Mouse (Mus musculus) stomach, postnatal 0 days (tissue): Measurements from ENCODE around the gene Smpd4. TPM values are rescaled to one million over a fixed set of nuclear protein-coding genes. Genes with fewer than 3 reads are reported as not detected.

Source experiments
- ATAC-seq: fragments of 200-750 bp; cut with Nextera tagmentation; 2 replicates; pipeline ENCODE4 v1.8.0; 2017; ENCODE audit not compliant: low FRiP score, low TSS enrichment
- DNase-seq: peaks from one replicate; pipeline ENCODE4 v3.0.0-alpha.2; 2016; ENCODE audit warnings: low spot score
- H3K27ac ChIP-seq: fragments of 300-500 bp; sonication (generic); replicated peaks from 2 replicates; pipeline ENCODE4 v1.5.1; 2014; ENCODE audit warnings: mild to moderate bottlenecking, control low read depth
- H3K27me3 ChIP-seq: fragments of 300-500 bp; sonication (generic); 2 replicates; pipeline ENCODE4 v1.6.1; 2014; ENCODE audit warnings: low read length; ENCODE audit not compliant: control insufficient read depth, insufficient read depth
- H3K36me3 ChIP-seq: fragments of 300-500 bp; sonication (generic); 2 replicates; pipeline ENCODE4 v1.6.1; 2014; ENCODE audit warnings: low read length, mixed read lengths; ENCODE audit not compliant: control insufficient read depth, insufficient read depth
- H3K4me1 ChIP-seq: fragments of 300-500 bp; sonication (generic); replicated peaks from 2 replicates; pipeline ENCODE4 v1.6.1; 2014; ENCODE audit warnings: antibody characterized with exemption; ENCODE audit not compliant: control insufficient read depth, insufficient read depth
- H3K4me2 ChIP-seq: fragments of 300-500 bp; sonication (generic); replicated peaks from 2 replicates; pipeline ENCODE4 v1.6.1; 2014; ENCODE audit warnings: low read depth, mild to moderate bottlenecking, control low read depth, moderate library complexity
- H3K4me3 ChIP-seq: fragments of 300-500 bp; sonication (generic); 2 replicates; pipeline ENCODE4 v1.5.1; 2014; ENCODE audit warnings: low read depth, low read length, control low read depth
- H3K9ac ChIP-seq: fragments of 300-500 bp; sonication (generic); 2 replicates; pipeline ENCODE4 v1.6.1; 2014; ENCODE audit warnings: mild to moderate bottlenecking, low read length, control low read depth, mixed read lengths
- H3K9me3 ChIP-seq: fragments of 300-500 bp; sonication (generic); 2 replicates; pipeline ENCODE4 v1.6.1; 2016; ENCODE audit warnings: low read length; ENCODE audit not compliant: control insufficient read depth
- CTCF ChIP-seq: IDR thresholded peaks from 2 replicates; pipeline ENCODE4 v1.5.1; 2016; ENCODE audit warnings: antibody characterized with exemption, low read depth, mild to moderate bottlenecking, moderate library complexity
- EP300 ChIP-seq: optimal IDR thresholded peaks from 2 replicates; pipeline ENCODE3; 2016; ENCODE audit warnings: antibody characterized with exemption
- WGBS: fragments of 180-500 bp; shearing (Covaris S2); extraction: QIAGEN DNeasy Blood & Tissue Kit; methylation state at CpG from one replicate; pipeline ENCODE4 v1.1.7; 2014; 5-methylcytosine and 5-hydroxymethylcytosine counted together
- polyA plus RNA-seq: library from polyadenylated mRNA; unstranded; fragments of >200 nt; fragmentation: Nextera tagmentation; extraction: Ambion mirVana; gene quantifications from 2 replicates; pipeline ENCODE4 v1.2.1, GENCODE M21; 2015

Smpd4 gene
- polyA plus RNA-seq, 1 experiment from 2014 or later: 7.7 TPM

GRCm38 (mm10) chr16:17654188-17654795, 35.1 kb downstream of the Smpd4 start:
- Histone ChIP-seq H3K27me3 (no peaks in the 10 kb centered on the region), H3K4me2 (no peak overlapping the region), H3K27ac (no peak overlapping the region), H3K4me3 (no peak overlapping the region), H3K9ac (no peak overlapping the region), H3K4me1 (no peaks in the 10 kb centered on the region), H3K36me3 (peaks cover 27% of the 10 kb centered on the region), H3K9me3 (no peaks in the 10 kb centered on the region)
- 84% methylated on average over 4 of the region's 4 CpGs for WGBS
- no peak for TF ChIP-seq CTCF
- TF ChIP-seq EP300: no peak
- DNase-seq (no peak), ATAC-seq (no peak)

GRCm38 (mm10) chr16:17656212-17656871, 37.2 kb downstream of the Smpd4 start:
- Histone ChIP-seq H3K4me2 (no peak overlapping the region), H3K27me3 (no peaks in the 10 kb centered on the region), H3K27ac (no peak overlapping the region), H3K4me1 (no peaks in the 10 kb centered on the region), H3K9me3 (no peaks in the 10 kb centered on the region), H3K4me3 (no peak overlapping the region), H3K9ac (no peak overlapping the region), H3K36me3 (peaks cover 30% of the 10 kb centered on the region)
- TF ChIP-seq CTCF: no peak
- no peak for TF ChIP-seq EP300
- ATAC-seq: peak; percentile 25; the same call in 1 of the 2 replicates
- 75% methylated on average over 5 of the region's 5 CpGs for WGBS
- DNase-seq: no peak

- H3K27me3 ChIP-seq: no peaks in the 10 kb centered on the region
- H3K4me1 ChIP-seq: no peaks in the 10 kb centered on the region
- H3K9me3 ChIP-seq: no peaks in the 10 kb centered on the region
- no peak overlapping the region for H3K27ac ChIP-seq
- no peak overlapping the region for H3K9ac ChIP-seq
- H3K4me3 ChIP-seq: no peak overlapping the region
- ATAC-seq (no peak), DNase-seq (no peak)
- no peak overlapping the region for H3K4me2 ChIP-seq
- peaks cover 22% of the 10 kb centered on the region for H3K36me3 ChIP-seq
- no peak for TF ChIP-seq EP300
- TF ChIP-seq CTCF: no peak
Observed at GRCm38 (mm10) chr16:17665568-17665967, 46.4 kb downstream of the Smpd4 start.

GRCm38 (mm10) chr16:17669886-17670285, 50.7 kb downstream of the Smpd4 start:
- Histone ChIP-seq H3K4me1 (no peaks in the 10 kb centered on the region), H3K4me3 (no peak overlapping the region), H3K36me3 (peaks cover 30% of the 10 kb centered on the region), H3K9ac (no peak overlapping the region), H3K4me2 (no peak overlapping the region), H3K27me3 (no peaks in the 10 kb centered on the region), H3K9me3 (no peaks in the 10 kb centered on the region), H3K27ac (no peak overlapping the region)
- DNase-seq: no peak
- ATAC-seq: no peak; the same call in 1 of the 2 replicates
- TF ChIP-seq EP300 (no peak), CTCF (no peak)

Other genes with a start within 250 kb of the Smpd4 start
- gene Snap29, start 213.4 kb upstream of the Smpd4 start, polyA plus RNA-seq: 13.8 and 14.7 TPM in 2 replicates
- gene Pi4ka, start 213.0 kb upstream of the Smpd4 start, polyA plus RNA-seq: 15.5 and 16.6 TPM in 2 replicates
- gene Crkl, start 167.4 kb upstream of the Smpd4 start, polyA plus RNA-seq: 29.1 and 30.0 TPM in 2 replicates
- gene Aifm3, start 129.7 kb upstream of the Smpd4 start, polyA plus RNA-seq: 0.51 and 0.61 TPM in 2 replicates
- gene Lztr1, start 110.7 kb upstream of the Smpd4 start, polyA plus RNA-seq: 27.3 and 34.4 TPM in 2 replicates
- gene Thap7, start 88.2 kb upstream of the Smpd4 start, polyA plus RNA-seq: 41.0 and 42.4 TPM in 2 replicates
- 0.33 TPM in 2 replicates for gene Lrrc74b, start 58.1 kb upstream of the Smpd4 start, polyA plus RNA-seq
- gene P2rx6, start 57.5 kb upstream of the Smpd4 start, polyA plus RNA-seq: 1.5 and 1.7 TPM in 2 replicates
- gene Slc7a4, start 36.1 kb upstream of the Smpd4 start, polyA plus RNA-seq: 22.8 and 24.4 TPM in 2 replicates
- 4.8 and 4.9 TPM in 2 replicates for gene Ccdc74a, start 27.1 kb downstream of the Smpd4 start, polyA plus RNA-seq
- gene Med15, start 113.5 kb downstream of the Smpd4 start, polyA plus RNA-seq: 19.4 and 22.7 TPM in 2 replicates
- 32.0 and 34.0 TPM in 2 replicates for gene Klhl22, start 140.3 kb downstream of the Smpd4 start, polyA plus RNA-seq
- gene Scarf2, start 177.9 kb downstream of the Smpd4 start, polyA plus RNA-seq: 7.8 and 10.7 TPM in 2 replicates
- gene B830017H08Rik, start 213.8 kb downstream of the Smpd4 start, polyA plus RNA-seq: not detected in 2 replicates
- gene Car15, start 219.0 kb downstream of the Smpd4 start, polyA plus RNA-seq: 0.63 and 1.3 TPM in 2 replicates